Mouse (Mus musculus) forebrain, embryonic 15.5 days (tissue): ENCODE results near the gene Mis12. TPM values are rescaled to one million over a fixed set of nuclear protein-coding genes. Genes with fewer than 3 reads are reported as not detected.
A peak's percentile ranks its signal among the peaks of the same experiment; 100 is the strongest.

Source experiments
- ATAC-seq: fragments of 200-750 bp; cut with Nextera tagmentation; replicated peaks from 2 replicates; pipeline ENCODE4 v1.8.0; 2017; ENCODE audit warnings: mild to moderate bottlenecking, moderate TSS enrichment, moderate library complexity
- H3K27ac ChIP-seq: fragments of 300-500 bp; sonication (generic); replicated peaks from 2 replicates; pipeline ENCODE4 v1.5.1; 2015; ENCODE audit warnings: mild to moderate bottlenecking, inconsistent platforms
- H3K27me3 ChIP-seq: fragments of 300-500 bp; sonication (generic); 2 replicates; pipeline ENCODE4 v1.6.1; 2015; ENCODE audit warnings: inconsistent platforms
- H3K36me3 ChIP-seq: fragments of 300-500 bp; sonication (generic); 2 replicates; pipeline ENCODE4 v1.6.1; 2015; ENCODE audit warnings: mild to moderate bottlenecking, inconsistent platforms
- H3K4me1 ChIP-seq: fragments of 300-500 bp; sonication (generic); 2 replicates; pipeline ENCODE4 v1.6.1; 2015; ENCODE audit warnings: inconsistent platforms
- H3K4me2 ChIP-seq: fragments of 300-500 bp; sonication (generic); replicated peaks from 2 replicates; pipeline ENCODE4 v1.6.1; 2015; ENCODE audit warnings: mild to moderate bottlenecking, inconsistent platforms
- H3K4me3 ChIP-seq: fragments of 300-500 bp; sonication (generic); 2 replicates; pipeline ENCODE4 v1.5.1; 2015; ENCODE audit warnings: mild to moderate bottlenecking, inconsistent platforms
- H3K9ac ChIP-seq: fragments of 300-500 bp; sonication (generic); replicated peaks from 2 replicates; pipeline ENCODE4 v1.6.1; 2015; ENCODE audit warnings: mild to moderate bottlenecking, inconsistent platforms
- H3K9me3 ChIP-seq: fragments of 300-500 bp; sonication (generic); 2 replicates; pipeline ENCODE4 v1.6.1; 2016; ENCODE audit warnings: inconsistent platforms
- WGBS: fragments of 180-500 bp; shearing (Covaris S2); methylation state at CpG from one replicate; pipeline ENCODE4 v1.1.7; 2015; ENCODE audit warnings: mixed read lengths; 5-methylcytosine and 5-hydroxymethylcytosine counted together
- polyA plus RNA-seq: library from polyadenylated mRNA; unstranded; fragments of >200 nt; fragmentation: Nextera tagmentation; extraction: Ambion mirVana; gene quantifications from 2 replicates; pipeline ENCODE4 v1.2.1, GENCODE M21; 2015

Gene Mis12
- polyA plus RNA-seq, 1 experiment from 2014 or later: 39.4 TPM

GRCm38 (mm10) chr11:71029403-71030118 lies 10.2 kb downstream of the Mis12 start:
- ATAC-seq: no peak
- Histone ChIP-seq H3K4me3 (no peak overlapping the region), H3K27ac (no peak overlapping the region), H3K9ac (no peak overlapping the region), H3K36me3 (peaks cover 37% of the 10 kb centered on the region), H3K4me1 (peaks cover 25% of the 10 kb centered on the region), H3K9me3 (no peaks in the 10 kb centered on the region), H3K27me3 (no peaks in the 10 kb centered on the region), H3K4me2 (no peak overlapping the region)
- 79% methylated on average over 3 of the region's 3 CpGs for WGBS

GRCm38 (mm10) chr11:71032070-71032469 lies 12.7 kb downstream of the Mis12 start:
- 50% methylated on average over 7 of the region's 7 CpGs for WGBS
- peak overlapping the region; percentile 71 for H3K4me3 ChIP-seq
- H3K9ac ChIP-seq: peak overlapping the region; percentile 90
- no peak for ATAC-seq
- no peaks in the 10 kb centered on the region for H3K9me3 ChIP-seq
- no peaks in the 10 kb centered on the region for H3K27me3 ChIP-seq
- H3K4me2 ChIP-seq: peak overlapping the region; percentile 59
- peaks cover 14% of the 10 kb centered on the region for H3K36me3 ChIP-seq
- H3K27ac ChIP-seq: peak overlapping the region; percentile 99
- H3K4me1 ChIP-seq: peaks cover 26% of the 10 kb centered on the region

DNA sequence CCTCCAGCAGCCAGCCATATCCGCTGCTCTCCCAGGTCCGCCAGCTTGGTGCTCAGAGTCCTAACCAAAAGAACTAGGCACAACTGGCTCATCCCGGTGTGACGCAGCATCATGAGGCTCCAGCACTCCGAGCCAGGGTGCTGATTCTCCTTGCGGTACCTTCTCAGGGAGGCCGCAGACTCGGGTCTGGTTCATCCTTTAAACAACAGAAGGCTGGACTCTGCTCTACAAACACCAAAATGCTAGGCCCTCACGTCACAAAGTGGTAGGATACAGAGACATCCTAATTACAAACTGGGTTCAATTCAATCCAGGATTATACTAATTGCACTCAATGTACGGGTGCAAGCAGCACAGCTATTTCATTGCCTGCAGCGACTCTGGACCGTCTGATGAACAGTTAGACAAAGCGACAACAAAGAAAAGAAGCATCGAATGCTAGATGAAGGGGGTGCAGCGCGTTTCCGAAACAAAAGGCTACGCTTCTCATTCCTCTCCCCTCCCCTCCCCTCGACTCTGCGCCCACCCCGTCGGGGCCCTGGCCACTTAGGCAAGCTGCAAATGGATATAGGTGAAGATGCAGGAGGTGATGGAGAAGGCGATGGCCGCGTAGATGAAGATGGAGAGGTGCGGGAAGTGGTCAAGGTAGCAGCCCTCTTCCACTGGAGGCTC lies 13.2 kb downstream of the Mis12 start:
- 2% methylated on average over 26 of the region's 26 CpGs for WGBS
- peak; percentile 37; the same call in 1 of the 2 replicates for ATAC-seq
- Histone ChIP-seq H3K36me3 (peaks cover 8% of the 10 kb centered on the region; the same call in 1 of the 2 replicates), H3K27ac (peak overlapping the region; percentile 99), H3K4me2 (peak overlapping the region; percentile 59), H3K4me3 (peak overlapping the region; percentile 71), H3K9ac (peak overlapping the region; percentile 90), H3K4me1 (peaks cover 26% of the 10 kb centered on the region), H3K9me3 (no peaks in the 10 kb centered on the region), H3K27me3 (no peaks in the 10 kb centered on the region)

DNA sequence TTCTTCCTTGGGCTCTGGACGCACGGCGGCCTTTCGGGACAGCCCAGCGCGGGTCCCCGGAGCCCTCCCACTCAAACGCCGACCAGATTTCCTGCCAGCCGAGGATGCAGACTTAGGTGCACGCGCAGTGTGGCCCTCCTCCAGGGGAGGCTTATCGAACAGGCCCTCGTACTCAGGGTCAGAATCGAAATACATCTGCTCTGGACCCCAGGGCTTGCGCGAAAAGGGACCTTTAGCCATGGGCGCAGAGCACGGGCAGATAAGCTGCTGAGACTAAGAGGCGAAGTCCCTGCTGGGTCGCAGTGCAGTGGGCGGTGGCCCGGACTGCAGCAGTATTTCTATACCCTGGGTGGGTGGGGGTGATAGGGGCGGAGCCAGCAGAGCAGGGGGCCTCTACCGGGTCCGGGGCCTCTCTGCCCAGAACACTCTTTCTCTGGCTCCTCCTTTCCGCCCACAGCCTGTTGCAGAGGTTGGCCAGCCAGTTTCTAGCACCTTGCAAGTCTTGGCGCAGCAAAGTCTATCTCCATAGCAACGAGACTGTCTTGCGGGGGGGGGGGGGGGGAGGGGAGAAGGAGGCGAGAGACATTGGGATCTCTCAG lies 13.9 kb downstream of the Mis12 start, which contains the start of gene 6330403K07Rik:
Gene 6330403K07Rik (minus strand): TSS at position 351 of the 599 bp plus-strand sequence.
- Histone ChIP-seq H3K27ac (peak within 1 kb of the TSS; percentile 99), H3K4me3 (peak within 1 kb of the TSS; percentile 71), H3K4me1 (peaks cover 26% of the 10 kb centered on the region), H3K4me2 (peak within 1 kb of the TSS; percentile 59), H3K27me3 (no peaks in the 10 kb centered on the region), H3K9me3 (no peaks in the 10 kb centered on the region), H3K36me3 (peaks cover 4% of the 10 kb centered on the region; the same call in 1 of the 2 replicates), H3K9ac (peak within 1 kb of the TSS; percentile 90)
- ATAC-seq: peak; percentile 96
- WGBS: under 1% methylated on average over 30 of the region's 31 CpGs

DNA sequence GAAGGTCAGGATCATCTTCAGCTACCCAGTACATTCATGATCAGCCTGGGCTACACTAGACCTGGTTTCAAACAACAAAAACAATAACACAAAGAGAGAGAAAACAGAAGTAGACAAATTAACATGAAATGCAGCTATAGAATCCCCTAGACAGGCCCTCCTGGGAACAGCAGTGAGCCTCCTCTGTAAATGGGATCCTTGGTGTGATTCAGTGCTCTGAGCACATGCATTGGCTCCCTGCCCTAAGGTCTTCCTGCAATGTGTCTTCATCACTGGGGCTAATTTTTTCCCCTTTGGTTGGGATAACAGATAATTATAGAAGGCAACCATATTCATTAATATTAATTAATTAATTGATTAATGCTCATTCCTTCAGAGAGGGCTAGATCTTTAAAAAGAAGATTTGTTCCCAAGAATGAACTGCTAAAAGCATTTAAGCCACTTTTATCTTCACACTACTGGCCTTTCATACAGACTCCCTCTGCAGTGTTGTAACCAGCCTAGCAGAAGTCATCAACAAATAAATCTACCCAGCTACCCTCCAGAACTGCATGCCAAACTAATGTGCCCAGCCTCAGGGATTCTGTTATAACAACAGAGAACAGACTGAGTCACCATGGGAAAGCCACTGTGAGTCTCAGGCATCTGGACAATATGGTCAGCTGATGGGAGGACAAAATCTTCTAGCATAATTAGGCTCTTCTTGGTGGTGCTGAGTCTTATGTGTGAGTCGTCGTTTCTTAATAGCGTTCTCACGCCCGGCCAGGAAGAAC lies 20.3 kb downstream of the Mis12 start:
- Histone ChIP-seq H3K27me3 (no peaks in the 10 kb centered on the region), H3K27ac (no peak overlapping the region), H3K4me2 (no peak overlapping the region), H3K4me1 (no peaks in the 10 kb centered on the region), H3K9me3 (no peaks in the 10 kb centered on the region), H3K36me3 (no peaks in the 10 kb centered on the region), H3K4me3 (no peak overlapping the region), H3K9ac (no peak overlapping the region)
- WGBS: 95% methylated on average over 5 of the region's 5 CpGs
- ATAC-seq: no peak

- no peaks in the 10 kb centered on the region for H3K27me3 ChIP-seq
- WGBS: 3% methylated on average over 1 of the region's 1 CpGs
- H3K9me3 ChIP-seq: no peaks in the 10 kb centered on the region
- H3K9ac ChIP-seq: no peak overlapping the region
- no peak overlapping the region for H3K27ac ChIP-seq
- H3K4me2 ChIP-seq: no peak overlapping the region
- ATAC-seq: no peak
- no peak overlapping the region for H3K4me3 ChIP-seq
- H3K36me3 ChIP-seq: no peaks in the 10 kb centered on the region
- H3K4me1 ChIP-seq: no peaks in the 10 kb centered on the region
Measured at GRCm38 (mm10) chr11:71052554-71052953, 33.1 kb downstream of the Mis12 start.

GRCm38 (mm10) chr11:71076342-71076741 lies 56.9 kb downstream of the Mis12 start:
- no peak overlapping the region for H3K4me2 ChIP-seq
- H3K9me3 ChIP-seq: peaks cover 6% of the 10 kb centered on the region
- 81% methylated on average over 1 of the region's 1 CpGs for WGBS
- no peak for ATAC-seq
- no peak overlapping the region for H3K9ac ChIP-seq
- H3K4me3 ChIP-seq: no peak overlapping the region
- H3K4me1 ChIP-seq: no peaks in the 10 kb centered on the region
- H3K36me3 ChIP-seq: no peaks in the 10 kb centered on the region
- no peaks in the 10 kb centered on the region for H3K27me3 ChIP-seq
- no peak overlapping the region for H3K27ac ChIP-seq

Other genes with a start within 250 kb of the Mis12 start
- gene Scimp, start 207.0 kb upstream of the Mis12 start, polyA plus RNA-seq: not detected in 2 replicates
- gene Rabep1, start 174.8 kb upstream of the Mis12 start, polyA plus RNA-seq: 85.1 and 87.4 TPM in 2 replicates
- gene Nup88, start 49.6 kb upstream of the Mis12 start, polyA plus RNA-seq: 148 and 149 TPM in 2 replicates
- gene Rpain, start 49.4 kb upstream of the Mis12 start, polyA plus RNA-seq: 82.6 and 88.3 TPM in 2 replicates
- 208 TPM in 2 replicates for gene C1qbp, start 36.6 kb upstream of the Mis12 start, polyA plus RNA-seq
- 16.8 and 17.3 TPM in 2 replicates for gene Dhx33, start 15.2 kb upstream of the Mis12 start, polyA plus RNA-seq
- 35.5 and 36.2 TPM in 2 replicates for gene Derl2, start 230 bp downstream of the Mis12 start, polyA plus RNA-seq
- 609 and 665 TPM in 2 replicates for gene 6330403K07Rik, start 13.9 kb downstream of the Mis12 start, polyA plus RNA-seq
- not detected in 2 replicates for gene Nlrp1a, start 125.1 kb downstream of the Mis12 start, polyA plus RNA-seq
- not detected in 2 replicates for gene Nlrp1b, start 211.1 kb downstream of the Mis12 start, polyA plus RNA-seq